Mouse (Mus musculus) ES-E14 (cell line): ENCODE measurements around the gene H2-M2.

ENCODE experiments used
- CHD2 ChIP-seq: IDR thresholded peaks from 2 replicates; pipeline ENCODE4 v1.6.1; 2014; ENCODE audit warnings: mild to moderate bottlenecking, low read depth, low read length, inconsistent platforms
- HCFC1 ChIP-seq: IDR thresholded peaks from 2 replicates; pipeline ENCODE4 v1.6.1; 2012; ENCODE audit warnings: low read length, inconsistent platforms, borderline replicate concordance; ENCODE audit not compliant: insufficient read depth
- MAFK ChIP-seq: IDR thresholded peaks from 2 replicates; pipeline ENCODE4 v1.6.1; 2014; ENCODE audit warnings: mild to moderate bottlenecking, low read depth, low read length, inconsistent platforms; ENCODE audit not compliant: insufficient read depth
- ZC3H11A ChIP-seq: IDR thresholded peaks from 2 replicates; pipeline ENCODE4 v1.6.1; 2012; ENCODE audit warnings: low read depth, mild to moderate bottlenecking, inconsistent platforms, low read length, borderline replicate concordance
- ZNF384 ChIP-seq: IDR thresholded peaks from 2 replicates; pipeline ENCODE4 v1.6.1; 2012; ENCODE audit warnings: low read depth, low read length, inconsistent platforms

- no peak for TF ChIP-seq ZC3H11A
- no peak for TF ChIP-seq HCFC1
- no peak for TF ChIP-seq CHD2
- no peak for TF ChIP-seq ZNF384
- TF ChIP-seq MAFK = no peak
Measured at GRCm38 (mm10) chr17:37445180-37445579, 38.2 kb downstream of the H2-M2 start, which contains the start of gene Olfr108.
